Mouse (Mus musculus) hindbrain, embryonic 10.5 days (tissue): ENCODE measurements around the gene Gm49450. TPM values are rescaled to one million over a fixed set of nuclear protein-coding genes. Genes with fewer than 3 reads are reported as not detected.

ENCODE experiments used
- DNase-seq: peaks from one replicate; pipeline ENCODE4 v3.0.0-alpha.2; 2017; ENCODE audit warnings: low spot score
- H3K27ac ChIP-seq: fragments of 300-500 bp; sonication (generic); 2 replicates; pipeline ENCODE4 v1.5.1; 2016; ENCODE audit warnings: mild to moderate bottlenecking, moderate library complexity
- H3K27me3 ChIP-seq: fragments of 300-500 bp; sonication (generic); 2 replicates; pipeline ENCODE4 v1.6.1; 2016; ENCODE audit warnings: mild to moderate bottlenecking; ENCODE audit not compliant: poor library complexity, insufficient read depth, severe bottlenecking
- H3K36me3 ChIP-seq: fragments of 300-500 bp; sonication (generic); 2 replicates; pipeline ENCODE4 v1.6.1; 2016; ENCODE audit warnings: mild to moderate bottlenecking, moderate library complexity
- H3K4me1 ChIP-seq: fragments of 300-500 bp; sonication (generic); replicated peaks from 2 replicates; pipeline ENCODE4 v1.6.1; 2016; ENCODE audit warnings: mild to moderate bottlenecking
- H3K4me3 ChIP-seq: fragments of 300-500 bp; sonication (generic); 2 replicates; pipeline ENCODE4 v1.5.1; 2016; ENCODE audit warnings: mild to moderate bottlenecking, moderate library complexity
- H3K9me3 ChIP-seq: fragments of 300-500 bp; sonication (generic); 2 replicates; pipeline ENCODE4 v1.6.1; 2016; ENCODE audit warnings: mild to moderate bottlenecking, moderate library complexity
- WGBS: fragments of 180-500 bp; shearing (Covaris S2); methylation state at CpG from one replicate; pipeline ENCODE4 v1.1.7; 2016; 5-methylcytosine and 5-hydroxymethylcytosine counted together
- polyA plus RNA-seq: library from polyadenylated mRNA; unstranded; fragments of >200 nt; fragmentation: Nextera tagmentation; extraction: Ambion mirVana; gene quantifications from 2 replicates; pipeline ENCODE4 v1.2.1, GENCODE M21; 2016

Gene Gm49450
- polyA plus RNA-seq = not detected in 2 replicates

DNA sequence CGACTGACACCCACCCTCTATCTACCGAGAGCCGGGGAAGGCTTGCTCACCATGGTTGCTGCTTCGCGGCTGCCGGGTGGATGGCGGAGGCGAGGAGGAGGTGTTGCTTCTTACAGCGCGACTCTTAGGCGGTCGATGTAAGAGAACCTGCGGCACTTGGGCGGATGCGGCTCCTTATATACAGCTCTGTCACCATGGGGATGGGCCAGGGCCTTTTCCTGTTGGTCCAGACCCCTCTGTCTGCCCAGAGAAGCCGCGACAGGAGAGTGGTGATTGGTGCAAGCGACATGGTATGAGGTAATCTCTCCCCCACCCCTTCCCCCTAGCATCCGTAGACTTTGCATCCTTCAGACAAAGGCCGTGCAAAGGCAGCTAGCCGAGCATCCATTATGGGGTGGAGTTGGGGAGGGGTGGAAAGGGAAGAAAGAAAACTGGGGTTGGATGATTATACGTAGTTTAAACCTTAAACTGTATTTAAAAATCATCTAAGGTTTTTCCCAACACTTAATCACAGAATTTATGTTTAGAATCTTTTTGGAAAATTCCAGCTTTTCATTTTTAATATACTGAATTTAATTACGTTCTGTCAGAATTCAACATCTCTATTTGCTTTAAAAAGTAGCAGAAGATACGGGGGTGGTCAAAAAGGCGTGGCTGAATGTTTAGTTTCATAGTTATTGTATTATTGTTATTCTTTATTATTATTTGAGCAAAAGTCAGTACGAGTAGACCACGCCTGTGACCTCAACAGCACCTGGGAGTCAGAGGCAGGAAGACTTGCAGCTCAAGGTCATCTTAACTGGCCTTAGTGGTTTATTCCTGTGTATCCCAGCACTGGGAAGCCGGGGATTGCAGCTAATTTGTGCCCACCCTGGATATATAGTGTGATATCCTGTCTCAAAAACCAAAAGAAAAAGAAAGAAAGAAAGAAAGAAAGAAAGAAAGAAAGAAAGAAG, at the start of gene Gm49450, which contains the start of gene Tuba1a:
TSS of gene Gm49450 (minus strand) at position 151 of the 956 bp plus-strand sequence.
TSS of gene Tuba1a (minus strand) at position 303 of the 956 bp plus-strand sequence.
- H3K4me3 ChIP-seq = peak within 1 kb of the TSS; percentile 96
- H3K4me1 ChIP-seq = peaks cover 43% of the 10 kb centered on the region
- H3K27me3 ChIP-seq = no peaks in the 10 kb centered on the region
- no peaks in the 10 kb centered on the region for H3K9me3 ChIP-seq
- peaks cover 26% of the 10 kb centered on the region for H3K36me3 ChIP-seq
- WGBS = 3% methylated on average over 28 of the region's 28 CpGs
- H3K27ac ChIP-seq = peak within 1 kb of the TSS; percentile 99
- peak; percentile 99 for DNase-seq

DNA sequence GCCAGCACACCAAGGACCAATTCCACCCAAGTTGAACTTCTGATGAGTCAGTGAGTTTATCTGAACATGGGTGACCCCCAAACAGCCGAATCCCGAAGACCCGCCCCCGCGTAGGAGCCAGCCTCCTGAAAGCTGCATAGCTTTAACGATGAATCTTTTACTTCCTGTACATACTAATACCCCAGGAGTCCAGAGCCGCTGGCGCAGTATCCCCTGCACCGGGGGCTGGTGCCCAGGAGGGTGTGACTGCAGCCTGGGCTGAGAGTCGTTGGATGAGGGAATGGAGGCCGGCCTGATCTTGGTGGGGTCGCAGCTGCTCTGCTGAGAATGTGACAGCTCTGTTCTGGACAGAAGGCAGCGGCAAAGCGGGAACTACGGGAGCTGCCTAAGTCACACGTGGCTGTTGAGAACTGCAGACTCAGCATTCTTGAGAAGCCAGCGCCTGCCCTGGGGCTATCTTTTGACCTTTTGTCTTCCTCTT, 48.1 kb upstream of the Gm49450 start:
- Histone ChIP-seq H3K27ac (peak overlapping the region; percentile 66), H3K4me3 (peak overlapping the region; percentile 34), H3K36me3 (no peaks in the 10 kb centered on the region), H3K9me3 (peaks cover 5% of the 10 kb centered on the region; the same call in 1 of the 2 replicates), H3K4me1 (peaks cover 47% of the 10 kb centered on the region), H3K27me3 (peaks cover 9% of the 10 kb centered on the region; the same call in 1 of the 2 replicates)
- WGBS = 17% methylated on average over 17 of the region's 17 CpGs
- DNase-seq = peak; percentile 50

DNA sequence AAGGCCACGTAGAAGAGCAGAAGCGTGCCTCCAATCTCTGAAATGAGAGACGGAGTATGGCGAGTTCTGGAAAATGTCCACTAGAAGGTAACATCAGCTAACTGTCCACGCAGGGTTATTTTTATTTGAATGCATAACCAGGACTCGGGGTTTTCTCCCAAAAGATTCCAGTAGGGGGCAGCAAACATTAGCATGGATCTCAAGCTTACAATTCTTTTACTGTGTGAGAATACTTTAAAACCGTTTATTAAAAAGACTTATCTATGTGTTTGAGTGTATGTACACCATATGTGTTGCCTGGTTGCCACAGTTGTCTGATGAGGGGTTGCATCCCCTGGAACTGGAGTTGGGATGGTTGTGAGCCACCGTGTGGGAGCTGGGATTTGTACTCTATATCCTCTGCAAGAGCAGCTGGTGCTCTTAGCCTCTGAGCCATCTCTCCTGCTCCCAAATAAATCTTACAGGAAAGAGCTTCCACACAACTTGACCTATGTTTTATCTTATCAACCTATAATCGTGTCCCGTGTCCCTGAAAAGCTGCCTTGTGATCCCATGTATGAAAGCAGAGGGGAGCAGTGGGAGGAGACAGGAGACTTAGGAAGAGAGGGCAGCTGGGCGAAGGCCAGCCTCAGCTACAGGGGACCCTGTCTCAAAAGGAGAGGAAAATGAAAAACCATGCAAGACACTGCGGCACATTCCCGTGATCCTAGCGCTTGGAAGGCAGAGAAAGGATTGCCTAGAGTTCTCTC, 47.4 kb upstream of the Gm49450 start:
- DNase-seq = peak; percentile 52
- WGBS = 45% methylated on average over 14 of the region's 14 CpGs
- Histone ChIP-seq H3K4me1 (peaks cover 47% of the 10 kb centered on the region), H3K27ac (peak overlapping the region; percentile 66), H3K36me3 (no peaks in the 10 kb centered on the region), H3K27me3 (peaks cover 9% of the 10 kb centered on the region; the same call in 1 of the 2 replicates), H3K9me3 (peaks cover 5% of the 10 kb centered on the region; the same call in 1 of the 2 replicates), H3K4me3 (peak overlapping the region; percentile 34)

DNA sequence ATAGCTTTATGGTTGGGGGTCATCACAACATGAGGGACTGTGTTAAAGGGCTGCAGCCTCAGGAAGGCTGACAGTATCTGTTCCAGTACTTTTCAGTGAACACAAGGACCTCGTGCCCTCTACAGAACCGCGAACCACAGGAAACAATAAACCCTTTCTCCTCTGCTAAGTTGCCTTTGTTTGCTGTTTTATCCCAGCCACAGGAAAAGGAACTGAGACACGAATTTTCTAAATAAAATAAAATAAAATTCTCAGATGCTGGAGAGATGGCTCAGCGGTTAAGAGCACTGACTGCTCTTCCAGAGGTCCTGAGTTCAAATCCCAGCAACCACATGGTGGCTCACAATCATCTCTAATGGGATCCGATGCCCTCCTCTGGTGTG, 45.4 kb upstream of the Gm49450 start:
- peaks cover 47% of the 10 kb centered on the region for H3K4me1 ChIP-seq
- no peaks in the 10 kb centered on the region for H3K36me3 ChIP-seq
- H3K4me3 ChIP-seq = no peak overlapping the region
- H3K27me3 ChIP-seq = peaks cover 9% of the 10 kb centered on the region; the same call in 1 of the 2 replicates
- H3K9me3 ChIP-seq = peaks cover 2% of the 10 kb centered on the region; the same call in 1 of the 2 replicates
- no peak for DNase-seq
- WGBS = 41% methylated on average over 6 of the region's 6 CpGs
- H3K27ac ChIP-seq = peak overlapping the region; percentile 24; the same call in 1 of the 2 replicates

DNA sequence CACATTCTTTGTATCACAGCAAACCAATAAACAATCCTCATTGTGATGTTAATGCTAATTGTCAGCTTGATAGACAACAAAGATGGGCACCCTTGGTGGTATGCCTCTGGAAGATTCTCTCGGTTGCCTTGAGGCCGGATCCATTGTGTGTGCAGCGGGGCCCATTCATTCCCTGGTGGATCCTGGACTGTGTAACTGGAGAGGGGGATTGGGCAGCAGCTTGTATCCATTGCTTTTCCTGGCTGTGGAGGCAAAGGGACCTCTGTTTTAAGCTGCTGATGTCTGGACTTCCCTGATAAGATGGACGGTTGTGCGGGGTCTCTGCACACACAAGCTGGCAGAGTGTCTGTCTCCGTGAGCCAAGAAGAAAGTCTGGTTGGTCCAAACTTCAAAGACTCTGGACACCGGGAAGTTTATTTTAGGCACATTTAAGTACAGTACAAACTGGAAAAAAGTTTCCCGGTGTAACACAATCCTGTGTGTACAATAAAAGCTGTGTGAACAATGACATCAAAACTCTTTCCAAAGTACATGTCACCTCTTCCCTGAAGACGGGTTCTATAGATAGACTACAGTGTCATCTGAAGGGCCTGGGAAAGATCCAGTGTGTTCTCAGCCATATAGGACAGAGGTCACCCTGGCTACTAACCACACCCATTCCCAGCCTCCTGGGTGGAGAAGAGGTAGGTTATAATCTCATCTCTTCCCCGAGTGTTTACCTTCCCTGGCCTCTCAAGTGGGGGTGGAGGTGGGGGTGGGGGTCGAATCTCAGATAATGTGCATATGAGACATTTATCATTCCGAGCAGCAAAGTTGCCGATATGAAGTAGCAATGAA, 44.8 kb upstream of the Gm49450 start:
- Histone ChIP-seq H3K4me1 (peaks cover 53% of the 10 kb centered on the region), H3K9me3 (no peaks in the 10 kb centered on the region), H3K27me3 (peaks cover 9% of the 10 kb centered on the region; the same call in 1 of the 2 replicates), H3K27ac (peak overlapping the region; percentile 24), H3K4me3 (0 out of 2 replicates have a peak overlapping the region, but pooled peaks have one; percentile 1), H3K36me3 (no peaks in the 10 kb centered on the region)
- no peak for DNase-seq
- 51% methylated on average over 13 of the region's 13 CpGs for WGBS

DNA sequence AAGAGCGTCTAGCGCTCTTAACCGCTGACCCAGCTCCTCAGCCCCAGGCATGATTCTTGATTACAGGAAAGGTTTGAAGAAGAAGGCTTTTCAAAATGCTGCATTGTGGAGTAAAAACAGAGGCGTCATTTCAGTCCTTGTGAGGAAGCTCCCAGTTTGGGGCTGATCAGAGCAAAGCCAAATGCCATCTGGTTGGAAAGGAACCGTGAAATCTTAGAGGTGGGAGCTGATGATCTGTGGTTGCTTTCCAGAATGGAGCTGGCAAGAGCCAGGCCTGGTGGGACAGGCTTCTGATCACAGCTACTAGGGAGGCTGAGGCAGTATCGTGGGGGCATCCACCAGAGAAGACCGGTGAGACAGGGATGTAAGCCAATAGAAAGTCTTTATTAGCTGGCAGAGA, 43.5 kb upstream of the Gm49450 start:
- Histone ChIP-seq H3K9me3 (no peaks in the 10 kb centered on the region), H3K36me3 (no peaks in the 10 kb centered on the region), H3K27ac (peak overlapping the region; percentile 45; the same call in 1 of the 2 replicates), H3K4me3 (no peak overlapping the region), H3K27me3 (no peaks in the 10 kb centered on the region), H3K4me1 (peaks cover 58% of the 10 kb centered on the region)
- no peak for DNase-seq
- WGBS = 81% methylated on average over 7 of the region's 7 CpGs

DNA sequence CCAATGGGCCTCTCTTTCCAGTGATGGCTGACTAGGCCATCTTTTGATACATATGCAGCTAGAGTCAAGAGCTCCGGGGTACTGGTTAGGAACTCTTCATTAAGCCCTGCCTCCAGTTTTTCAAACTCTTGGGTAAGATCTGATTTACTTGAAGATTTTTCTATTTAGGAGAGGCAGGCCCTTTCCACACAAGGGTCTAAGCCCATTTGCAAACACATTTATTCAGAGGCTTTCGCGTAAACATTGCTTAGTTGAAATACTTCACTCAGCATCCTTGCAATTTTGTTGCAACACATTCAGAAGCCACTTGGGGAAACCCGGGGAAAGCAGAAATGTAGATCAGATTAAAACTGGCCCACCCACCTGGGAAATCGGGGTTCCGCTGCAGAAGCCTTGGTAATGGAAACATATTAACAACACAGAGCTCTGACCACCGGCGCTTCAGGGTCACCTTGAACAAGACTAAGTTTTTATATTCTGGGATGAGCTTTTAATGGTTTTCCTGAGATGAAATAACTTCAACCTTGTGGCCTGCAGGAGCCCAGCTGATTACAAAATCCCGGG, 41.7 kb upstream of the Gm49450 start:
- peaks cover 63% of the 10 kb centered on the region for H3K4me1 ChIP-seq
- H3K27me3 ChIP-seq = no peaks in the 10 kb centered on the region
- no peak overlapping the region for H3K27ac ChIP-seq
- H3K36me3 ChIP-seq = no peaks in the 10 kb centered on the region
- H3K4me3 ChIP-seq = no peak overlapping the region
- no peaks in the 10 kb centered on the region for H3K9me3 ChIP-seq
- DNase-seq = no peak
- WGBS = 88% methylated on average over 9 of the region's 9 CpGs

DNA sequence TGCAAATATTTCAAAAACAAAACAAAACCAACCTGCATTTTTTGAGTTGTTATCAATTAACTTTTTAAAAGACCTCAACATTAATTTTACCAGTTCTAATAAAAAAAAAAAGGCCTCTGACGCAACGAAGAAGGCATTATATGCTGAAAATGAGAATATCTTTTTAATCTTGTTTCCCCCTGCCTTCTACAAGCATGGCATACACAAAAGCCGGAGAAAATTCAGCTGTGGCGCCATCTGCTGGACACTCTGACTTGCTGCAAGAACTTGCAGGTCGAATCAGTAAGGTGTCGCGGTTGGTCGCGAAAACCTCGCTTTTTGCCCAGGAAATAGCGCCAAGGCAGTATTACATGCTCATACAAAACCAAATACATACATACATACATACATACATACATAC, 40.5 kb upstream of the Gm49450 start:
- WGBS = 3% methylated on average over 11 of the region's 11 CpGs
- Histone ChIP-seq H3K4me3 (0 out of 2 replicates have a peak overlapping the region, but pooled peaks have one; percentile 53), H3K4me1 (peaks cover 71% of the 10 kb centered on the region), H3K27ac (peak overlapping the region; percentile 95), H3K36me3 (peaks cover 8% of the 10 kb centered on the region), H3K27me3 (no peaks in the 10 kb centered on the region), H3K9me3 (no peaks in the 10 kb centered on the region)
- DNase-seq = peak; percentile 90

DNA sequence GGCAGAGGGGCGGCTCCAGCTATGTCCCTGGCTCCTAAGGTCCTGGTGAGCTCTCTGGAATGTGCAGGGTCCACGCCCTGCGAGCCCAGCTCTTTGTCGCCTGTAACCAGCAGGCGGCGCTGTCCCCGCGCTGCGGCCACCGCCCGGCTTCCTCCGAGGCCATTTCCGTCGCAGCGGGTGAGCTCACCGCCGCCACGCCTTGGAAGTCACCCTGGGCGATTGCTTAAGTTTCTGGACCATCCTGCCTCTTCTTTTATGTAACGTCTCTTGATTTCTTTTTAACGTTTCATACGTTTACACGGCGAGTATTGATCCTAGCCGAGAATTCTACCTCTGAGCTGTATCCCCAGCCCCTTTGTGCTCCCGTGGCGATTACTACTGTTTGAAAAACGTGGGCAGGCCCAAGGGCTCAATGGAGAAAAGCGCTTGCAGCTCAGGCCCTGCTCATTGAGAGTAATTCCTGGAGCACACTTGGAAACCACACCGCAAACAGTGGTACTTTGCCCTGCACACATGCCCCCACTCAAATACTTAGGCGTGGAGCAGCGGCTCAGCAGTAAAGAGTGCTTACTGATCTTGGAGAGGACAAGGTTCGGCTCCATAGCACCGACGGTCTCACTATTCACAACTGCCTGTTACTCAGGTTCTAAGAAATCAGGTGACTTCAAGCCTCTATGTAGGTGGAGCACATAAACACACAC, 39.9 kb upstream of the Gm49450 start:
- H3K4me3 ChIP-seq = peak overlapping the region; percentile 53
- 6% methylated on average over 35 of the region's 35 CpGs for WGBS
- DNase-seq = peak; percentile 95
- H3K27ac ChIP-seq = peak overlapping the region; percentile 95
- H3K4me1 ChIP-seq = peaks cover 71% of the 10 kb centered on the region
- peaks cover 12% of the 10 kb centered on the region for H3K36me3 ChIP-seq
- H3K9me3 ChIP-seq = no peaks in the 10 kb centered on the region
- no peaks in the 10 kb centered on the region for H3K27me3 ChIP-seq

DNA sequence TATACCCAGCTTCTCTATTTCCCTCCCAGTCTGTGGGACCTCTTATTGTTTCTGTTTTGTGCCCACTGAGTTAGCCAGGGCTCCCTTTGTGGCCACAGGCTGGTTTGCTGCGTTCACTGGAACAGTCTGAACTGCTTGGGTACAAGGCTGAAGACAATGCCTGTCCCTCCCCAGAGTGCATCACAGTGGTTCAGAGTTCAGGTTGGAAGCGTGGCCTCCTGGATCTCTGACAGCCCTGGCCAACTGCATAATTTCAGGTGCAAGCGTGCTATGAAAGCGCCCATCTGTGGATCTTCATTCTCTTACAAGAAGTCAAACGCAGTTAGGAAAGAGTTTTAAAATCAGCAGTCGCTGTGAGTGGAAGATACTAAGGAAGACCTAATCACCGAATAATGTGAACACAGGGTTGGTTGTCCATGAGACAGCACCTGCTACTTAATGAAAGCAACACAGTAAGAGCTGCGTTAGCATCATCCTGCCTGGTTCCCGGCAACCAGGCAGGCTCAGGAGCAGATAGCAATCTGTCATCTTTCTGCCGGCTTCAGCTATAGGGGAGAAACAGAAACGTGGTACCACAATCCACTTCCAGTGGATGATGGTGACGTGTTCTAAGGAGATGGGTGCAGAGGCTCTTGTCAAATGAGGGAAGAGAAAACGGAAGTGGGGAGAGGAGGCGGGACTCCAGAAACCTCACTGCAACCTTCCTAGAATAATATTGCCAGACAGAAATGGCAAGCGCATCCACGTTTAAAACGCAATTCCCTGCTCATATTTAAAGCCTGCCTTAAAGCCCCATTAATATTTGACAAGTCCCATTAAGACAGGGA, 38.9 kb upstream of the Gm49450 start:
- Histone ChIP-seq H3K36me3 (peaks cover 12% of the 10 kb centered on the region), H3K4me1 (peaks cover 71% of the 10 kb centered on the region), H3K4me3 (peak overlapping the region; percentile 53), H3K9me3 (no peaks in the 10 kb centered on the region), H3K27me3 (no peaks in the 10 kb centered on the region), H3K27ac (peak overlapping the region; percentile 95)
- WGBS = 30% methylated on average over 17 of the region's 17 CpGs
- peak; percentile 52 for DNase-seq
